Mouse (Mus musculus): ENCODE measurements around the gene Ntpcr. TPM values are rescaled to one million over a fixed set of nuclear protein-coding genes. Genes with fewer than 3 reads are reported as not detected.

The Ntpcr gene
- polyA plus RNA-seq, 1 experiment, result 21.2 TPM

DNA sequence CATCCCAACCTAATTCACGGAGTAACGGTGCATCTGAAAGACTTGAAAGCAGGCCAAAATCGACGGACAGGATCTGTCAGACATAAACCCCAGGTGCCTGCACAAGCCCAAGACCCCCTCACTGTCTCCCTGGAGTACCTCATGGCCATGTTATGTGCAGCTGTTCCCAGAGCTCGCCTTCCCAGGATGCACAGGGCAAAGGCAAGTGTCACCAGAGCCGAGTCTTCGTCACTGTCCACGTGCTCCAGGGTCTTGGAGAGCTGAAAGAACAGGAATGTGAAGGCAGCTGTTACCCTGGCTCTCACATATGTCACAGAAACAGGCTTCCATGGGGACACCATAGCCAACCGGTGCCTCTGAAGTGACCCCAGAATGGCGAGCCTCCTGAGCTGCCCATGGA is 38.3 kb downstream of the Ntpcr start:
- TF ChIP-seq POLR2A (IDR thresholded peaks at IDR 0.05; ENCODE audit: low read depth, low read length), result no peak
- TF ChIP-seq CTCF (IDR thresholded peaks at IDR 0.05; ENCODE audit: borderline replicate concordance, insufficient read depth, low read length), result no peak
- no peaks in the 10 kb centered on the region for H3K4me1 ChIP-seq (ENCODE audit: control insufficient read depth, insufficient read depth, low read length)
- H3K4me3 ChIP-seq (ENCODE audit: insufficient read depth, low read length), result no peak overlapping the region
- H3K27ac ChIP-seq (ENCODE audit: insufficient read depth, low read length), result no peak overlapping the region

DNA sequence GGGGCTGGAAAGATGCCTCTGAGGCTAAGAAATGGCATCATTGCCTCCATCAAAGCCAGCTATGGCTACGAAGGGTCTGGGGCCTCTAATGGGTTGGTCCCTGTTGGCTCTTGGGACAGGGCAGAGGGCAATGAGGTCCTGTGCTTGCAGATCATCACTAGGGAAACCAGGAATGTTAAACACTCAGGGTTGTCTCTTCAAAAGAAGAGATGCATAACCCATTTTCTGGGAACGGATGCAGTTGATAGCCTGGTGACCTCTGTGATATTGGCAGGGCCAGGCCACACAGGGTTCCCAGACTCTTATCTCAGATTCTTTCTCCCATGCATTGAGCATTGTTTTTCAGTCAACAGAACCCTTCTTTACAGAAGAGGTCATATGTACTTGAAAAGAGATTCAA is 42.5 kb downstream of the Ntpcr start:
- Histone ChIP-seq H3K27ac (ENCODE audit: insufficient read depth, low read length) (no peak overlapping the region), H3K4me1 (ENCODE audit: control insufficient read depth, insufficient read depth, low read length) (no peaks in the 10 kb centered on the region), H3K4me3 (ENCODE audit: insufficient read depth, low read length) (no peak overlapping the region)
- TF ChIP-seq POLR2A (IDR thresholded peaks at IDR 0.05; ENCODE audit: low read depth, low read length) (no peak), CTCF (IDR thresholded peaks at IDR 0.05; ENCODE audit: borderline replicate concordance, insufficient read depth, low read length) (no peak)

DNA sequence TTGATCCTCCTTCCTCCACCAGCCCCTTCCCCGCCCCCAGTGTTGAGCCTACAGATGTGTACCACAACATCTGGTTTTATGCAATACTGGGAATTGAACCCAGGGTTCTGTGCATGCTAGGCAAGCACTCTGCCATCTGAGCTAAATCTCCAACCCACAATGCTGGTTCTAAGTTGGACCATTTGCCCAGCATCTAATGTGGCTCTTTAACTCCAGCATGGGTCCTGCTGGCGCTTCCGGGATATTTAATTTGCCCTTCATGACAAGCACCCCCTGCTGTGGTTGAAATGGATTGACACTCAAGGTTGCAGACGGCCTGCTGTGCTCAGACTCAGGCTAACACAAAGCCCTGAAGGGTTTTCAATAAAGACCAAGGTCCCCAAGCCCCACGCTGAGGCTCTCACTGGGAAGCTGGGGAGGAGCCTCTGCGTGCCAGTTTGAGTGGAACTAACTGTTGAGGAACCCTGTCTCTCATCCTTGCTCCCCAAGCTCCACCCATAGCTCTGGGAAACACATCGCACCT is 43.6 kb downstream of the Ntpcr start:
- Histone ChIP-seq H3K4me1 (ENCODE audit: control insufficient read depth, insufficient read depth, low read length) (no peaks in the 10 kb centered on the region), H3K4me3 (ENCODE audit: insufficient read depth, low read length) (no peak overlapping the region), H3K27ac (ENCODE audit: insufficient read depth, low read length) (no peak overlapping the region)
- TF ChIP-seq POLR2A (IDR thresholded peaks at IDR 0.05; ENCODE audit: low read depth, low read length) (no peak), CTCF (IDR thresholded peaks at IDR 0.05; ENCODE audit: borderline replicate concordance, insufficient read depth, low read length) (no peak)

DNA sequence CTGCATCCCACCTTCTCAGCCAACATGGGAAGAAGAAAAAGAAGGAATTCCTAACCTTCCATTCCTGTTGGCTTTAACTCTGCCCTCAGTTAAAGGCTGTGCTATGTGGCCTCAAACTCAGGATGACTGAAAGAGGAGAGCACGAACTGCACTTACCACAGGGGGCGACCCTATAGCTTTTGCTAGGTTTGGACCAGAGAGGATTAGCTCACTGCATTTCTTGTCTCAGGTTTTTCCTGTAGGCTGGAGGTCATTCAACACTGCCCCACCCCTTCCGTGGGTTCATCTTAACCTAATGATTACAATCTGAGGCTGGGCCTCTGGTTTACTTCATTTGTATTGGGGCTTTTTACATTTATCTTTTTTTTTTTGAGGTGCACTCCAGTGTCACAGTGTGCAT is 45.3 kb downstream of the Ntpcr start:
- H3K4me3 ChIP-seq (ENCODE audit: insufficient read depth, low read length), result no peak overlapping the region
- H3K27ac ChIP-seq (ENCODE audit: insufficient read depth, low read length), result no peak overlapping the region
- no peak for TF ChIP-seq CTCF (IDR thresholded peaks at IDR 0.05; ENCODE audit: borderline replicate concordance, insufficient read depth, low read length)
- no peak for TF ChIP-seq POLR2A (IDR thresholded peaks at IDR 0.05; ENCODE audit: low read depth, low read length)
- H3K4me1 ChIP-seq (ENCODE audit: control insufficient read depth, insufficient read depth, low read length), result no peaks in the 10 kb centered on the region

DNA sequence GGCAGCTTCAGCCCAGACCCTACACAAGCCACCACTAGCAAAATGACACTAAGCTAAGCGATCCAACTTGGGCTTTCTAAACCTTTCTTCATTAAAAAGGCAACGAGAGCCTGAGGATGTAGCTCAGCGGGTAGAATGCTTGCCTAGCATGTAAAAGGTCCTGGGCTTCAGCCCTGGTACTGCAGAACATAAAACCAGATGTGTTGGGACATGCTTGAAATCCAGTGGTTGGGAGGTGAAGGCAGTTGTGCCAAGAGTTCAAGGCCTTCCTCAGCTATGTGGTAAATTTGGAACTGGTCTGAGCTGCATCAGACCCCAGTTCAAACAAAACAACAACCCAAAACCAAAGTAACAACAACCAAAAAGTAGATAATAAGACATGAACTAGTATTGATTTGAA is 46.6 kb downstream of the Ntpcr start:
- no peak for TF ChIP-seq POLR2A (IDR thresholded peaks at IDR 0.05; ENCODE audit: low read depth, low read length)
- no peak for TF ChIP-seq CTCF (IDR thresholded peaks at IDR 0.05; ENCODE audit: borderline replicate concordance, insufficient read depth, low read length)
- no peak overlapping the region for H3K4me3 ChIP-seq (ENCODE audit: insufficient read depth, low read length)
- H3K4me1 ChIP-seq (ENCODE audit: control insufficient read depth, insufficient read depth, low read length), result no peaks in the 10 kb centered on the region
- no peak overlapping the region for H3K27ac ChIP-seq (ENCODE audit: insufficient read depth, low read length)

DNA sequence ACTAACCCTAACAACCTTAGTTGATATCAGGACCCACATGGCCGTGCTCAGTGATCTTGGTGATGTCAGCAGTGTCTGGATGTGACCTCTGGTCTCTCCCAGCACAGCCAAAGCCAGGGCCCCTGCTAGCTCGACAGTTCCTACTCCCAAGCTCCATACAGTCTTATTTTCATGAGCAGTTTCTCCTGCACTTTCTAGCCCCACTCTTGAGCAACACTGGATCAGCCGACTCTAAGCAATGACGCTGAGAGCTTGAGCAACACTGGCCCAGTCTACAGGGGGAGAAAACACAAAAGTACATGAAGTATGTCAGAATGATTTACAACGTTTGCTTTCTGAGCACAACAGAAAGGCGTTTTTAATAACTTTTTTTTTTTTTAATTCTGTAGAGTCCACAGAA is 47.0 kb downstream of the Ntpcr start:
- TF ChIP-seq CTCF (IDR thresholded peaks at IDR 0.05; ENCODE audit: borderline replicate concordance, insufficient read depth, low read length), result no peak
- TF ChIP-seq POLR2A (IDR thresholded peaks at IDR 0.05; ENCODE audit: low read depth, low read length), result no peak
- Histone ChIP-seq H3K27ac (ENCODE audit: insufficient read depth, low read length) (no peak overlapping the region), H3K4me3 (ENCODE audit: insufficient read depth, low read length) (no peak overlapping the region), H3K4me1 (ENCODE audit: control insufficient read depth, insufficient read depth, low read length) (no peaks in the 10 kb centered on the region)

DNA sequence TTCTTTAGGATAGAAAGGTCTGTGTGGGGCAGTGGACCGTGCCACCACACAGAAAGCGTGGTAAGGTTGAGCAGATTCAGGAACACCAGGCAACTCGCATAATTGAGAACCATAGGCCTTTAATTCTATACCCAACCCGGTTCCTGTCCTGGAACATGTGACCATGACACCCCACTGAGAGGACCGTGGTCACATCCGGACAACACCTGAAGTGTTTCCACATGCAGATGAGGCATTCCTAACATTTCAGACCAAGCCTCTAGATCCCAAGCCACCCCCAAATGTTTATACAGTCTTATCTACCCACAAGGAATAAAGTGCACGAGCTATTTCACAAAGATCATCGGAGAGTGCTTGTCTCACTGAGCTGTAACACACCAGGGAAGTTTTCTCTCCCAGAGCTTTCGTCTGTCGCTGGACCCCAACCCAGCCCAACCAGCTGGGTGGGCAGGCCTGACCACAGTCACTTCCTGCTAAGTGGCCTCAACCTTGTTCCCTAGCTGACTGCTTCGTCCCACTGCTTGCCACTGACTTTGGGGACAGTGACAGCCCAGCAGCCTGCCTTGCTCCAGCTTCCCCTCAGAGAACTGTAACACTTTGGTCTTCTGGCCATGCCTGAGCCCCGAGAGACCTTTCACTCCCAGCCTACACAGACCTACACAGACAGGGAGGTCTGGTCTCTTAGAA is 47.9 kb downstream of the Ntpcr start:
- no peak overlapping the region for H3K4me3 ChIP-seq (ENCODE audit: insufficient read depth, low read length)
- H3K4me1 ChIP-seq (ENCODE audit: control insufficient read depth, insufficient read depth, low read length), result no peaks in the 10 kb centered on the region
- H3K27ac ChIP-seq (ENCODE audit: insufficient read depth, low read length), result no peak overlapping the region
- TF ChIP-seq POLR2A (IDR thresholded peaks at IDR 0.05; ENCODE audit: low read depth, low read length), result no peak
- no peak for TF ChIP-seq CTCF (IDR thresholded peaks at IDR 0.05; ENCODE audit: borderline replicate concordance, insufficient read depth, low read length)

DNA sequence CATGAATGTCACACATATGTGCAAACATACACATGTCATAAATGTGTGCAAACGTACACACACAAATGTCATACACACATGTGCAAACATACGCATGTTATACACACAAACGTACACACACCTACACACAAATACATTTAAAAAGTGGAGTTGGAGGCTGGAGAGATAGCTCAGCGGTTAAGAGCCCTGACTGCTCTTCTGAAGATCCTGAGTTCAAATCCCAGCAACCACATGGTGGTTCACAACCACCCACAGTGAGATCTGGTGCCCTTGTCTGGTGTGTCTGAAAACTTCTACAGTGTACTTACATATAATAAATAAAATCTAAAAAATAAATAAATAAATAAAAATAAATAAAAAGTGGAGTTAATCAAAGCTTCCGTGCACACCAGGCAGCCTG is 49.2 kb downstream of the Ntpcr start:
- no peak overlapping the region for H3K27ac ChIP-seq (ENCODE audit: insufficient read depth, low read length)
- no peaks in the 10 kb centered on the region for H3K4me1 ChIP-seq (ENCODE audit: control insufficient read depth, insufficient read depth, low read length)
- TF ChIP-seq POLR2A (IDR thresholded peaks at IDR 0.05; ENCODE audit: low read depth, low read length) (no peak), CTCF (IDR thresholded peaks at IDR 0.05; ENCODE audit: borderline replicate concordance, insufficient read depth, low read length) (no peak)
- no peak overlapping the region for H3K4me3 ChIP-seq (ENCODE audit: insufficient read depth, low read length)

DNA sequence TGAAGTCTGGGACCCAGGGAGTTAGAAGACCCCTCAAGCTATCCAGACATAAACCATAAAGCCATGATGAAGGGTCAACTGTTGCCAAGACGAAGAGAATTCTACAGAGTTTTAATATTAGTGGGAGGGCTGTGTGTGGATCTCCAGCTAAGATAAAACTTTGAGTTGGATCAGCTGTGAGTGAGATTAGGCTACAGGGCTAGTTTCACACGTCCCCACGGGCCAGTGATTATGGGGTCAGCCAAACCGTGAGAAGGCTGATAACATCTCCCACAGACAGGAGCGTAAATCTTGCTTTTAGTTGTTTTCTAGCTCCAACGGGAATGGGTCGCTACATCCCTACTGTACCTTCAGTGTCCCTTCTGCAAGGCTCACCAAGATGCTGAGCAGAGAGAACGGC is 49.9 kb downstream of the Ntpcr start:
- no peak overlapping the region for H3K27ac ChIP-seq (ENCODE audit: insufficient read depth, low read length)
- TF ChIP-seq POLR2A (IDR thresholded peaks at IDR 0.05; ENCODE audit: low read depth, low read length) (no peak), CTCF (IDR thresholded peaks at IDR 0.05; ENCODE audit: borderline replicate concordance, insufficient read depth, low read length) (no peak)
- H3K4me1 ChIP-seq (ENCODE audit: control insufficient read depth, insufficient read depth, low read length), result no peaks in the 10 kb centered on the region
- no peak overlapping the region for H3K4me3 ChIP-seq (ENCODE audit: insufficient read depth, low read length)

DNA sequence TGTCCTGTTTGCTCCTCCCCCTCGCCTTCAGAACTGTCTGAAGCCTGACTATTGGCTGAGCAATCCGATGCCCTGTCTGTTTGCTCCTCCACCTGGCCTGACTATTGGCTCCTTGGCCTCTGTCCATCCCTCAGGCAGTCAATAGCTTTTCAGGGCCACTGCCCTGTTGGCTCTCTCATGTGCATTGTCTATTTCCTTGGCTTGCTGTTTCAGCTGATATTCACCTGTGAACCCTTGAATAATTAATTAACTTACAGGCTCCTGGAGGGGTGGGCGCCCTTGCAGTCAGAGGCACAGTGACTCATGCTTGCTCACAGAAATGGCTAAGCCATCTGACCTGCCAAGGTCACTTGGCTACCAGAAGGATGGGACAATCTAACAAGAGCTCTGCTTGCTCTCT is 52.4 kb downstream of the Ntpcr start:
- Histone ChIP-seq H3K4me1 (ENCODE audit: control insufficient read depth, insufficient read depth, low read length) (no peaks in the 10 kb centered on the region), H3K4me3 (ENCODE audit: insufficient read depth, low read length) (no peak overlapping the region), H3K27ac (ENCODE audit: insufficient read depth, low read length) (no peak overlapping the region)
- no peak for TF ChIP-seq CTCF (IDR thresholded peaks at IDR 0.05; ENCODE audit: borderline replicate concordance, insufficient read depth, low read length)
- TF ChIP-seq POLR2A (IDR thresholded peaks at IDR 0.05; ENCODE audit: low read depth, low read length), result no peak

Data from embryonic fibroblast, embryonic 13.5 days (primary cell).